Mouse (Mus musculus): ENCODE results near the gene Cst9. TPM values are rescaled to one million over a fixed set of nuclear protein-coding genes. Genes with fewer than 3 reads are reported as not detected.

Gene Cst9
- polyA plus RNA-seq, 2 experiments from 2014 or later: not detected

DNA sequence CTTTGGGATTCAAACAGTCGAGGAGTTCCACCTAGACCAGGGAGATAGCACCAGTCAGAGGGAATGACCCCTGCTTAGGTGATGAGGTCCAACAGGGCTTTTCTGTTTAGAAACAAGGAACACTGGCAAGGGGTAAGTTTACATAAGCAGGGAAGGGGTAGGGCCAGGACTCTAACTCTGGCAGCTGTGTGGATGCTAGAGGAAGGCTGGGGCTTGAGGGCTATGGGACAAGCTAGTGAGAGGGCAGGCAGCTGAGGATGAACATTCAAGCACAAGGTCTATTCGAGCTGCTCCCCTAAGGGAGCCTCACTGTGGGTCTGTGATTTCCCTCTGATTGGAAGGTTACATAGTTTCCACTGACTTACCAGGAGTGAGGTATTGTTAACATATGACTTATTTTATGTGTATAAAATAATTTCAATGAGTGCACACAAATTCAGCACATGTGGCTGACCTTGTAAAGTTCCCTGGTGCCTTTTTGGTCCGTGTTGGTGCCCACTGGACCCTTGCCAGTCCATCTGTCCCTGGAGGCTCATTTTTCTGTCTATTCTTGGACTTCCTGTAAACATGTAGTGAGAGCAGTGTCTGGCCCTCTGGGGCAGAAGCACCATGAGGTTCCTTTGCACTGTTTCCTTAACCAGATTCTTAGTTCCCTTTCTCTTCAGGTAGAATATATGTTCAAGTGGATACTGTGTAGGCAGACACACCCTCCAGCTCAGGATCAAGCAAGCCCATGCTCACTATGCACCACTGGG lies 42.2 kb downstream of the Cst9 start:
- no peak for ATAC-seq

DNA sequence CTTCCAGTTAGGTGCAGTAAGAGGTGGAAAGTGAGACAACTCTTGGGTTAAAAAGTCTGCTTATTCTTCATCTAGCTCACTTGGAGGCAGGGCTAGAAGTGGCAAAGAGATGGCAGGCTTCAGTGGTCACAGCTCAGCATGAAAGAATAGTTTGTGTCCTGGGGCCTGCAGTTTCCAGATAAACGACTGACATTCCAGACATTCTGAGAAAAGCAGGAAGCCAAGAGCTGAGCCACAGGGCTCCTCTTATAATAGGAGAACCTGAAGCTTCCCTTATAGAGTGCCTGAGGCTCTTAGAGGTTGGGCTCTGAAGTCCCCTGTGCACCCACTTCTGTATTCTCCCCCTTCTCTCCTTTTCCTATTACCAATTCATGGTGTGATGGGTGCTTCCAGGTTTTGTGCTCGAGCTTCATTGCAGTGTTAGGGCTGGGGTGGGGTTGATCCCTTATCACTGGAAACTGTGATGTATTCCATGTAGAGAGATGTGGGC lies 43.7 kb downstream of the Cst9 start:
- no peak for ATAC-seq

DNA sequence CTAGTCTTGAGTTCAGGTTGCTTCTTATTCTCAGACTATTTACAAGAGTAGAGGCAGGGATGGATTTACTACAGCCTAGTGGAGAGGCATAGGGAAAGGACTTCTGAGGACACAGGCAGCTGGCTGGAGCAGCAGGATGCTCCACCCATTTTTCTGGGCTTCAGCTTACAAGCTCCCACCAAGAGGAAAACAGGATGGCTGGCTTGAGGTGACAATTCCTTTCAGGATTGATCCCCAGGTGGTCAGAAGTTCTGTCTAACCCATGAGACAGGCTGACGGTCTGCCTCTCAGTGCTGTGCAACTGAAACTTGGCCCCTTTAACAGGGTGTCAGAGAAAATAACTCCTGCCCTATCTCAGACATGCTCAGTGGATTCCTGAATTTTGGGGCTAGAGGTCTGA lies 44.3 kb downstream of the Cst9 start:
- ATAC-seq: no peak

DNA sequence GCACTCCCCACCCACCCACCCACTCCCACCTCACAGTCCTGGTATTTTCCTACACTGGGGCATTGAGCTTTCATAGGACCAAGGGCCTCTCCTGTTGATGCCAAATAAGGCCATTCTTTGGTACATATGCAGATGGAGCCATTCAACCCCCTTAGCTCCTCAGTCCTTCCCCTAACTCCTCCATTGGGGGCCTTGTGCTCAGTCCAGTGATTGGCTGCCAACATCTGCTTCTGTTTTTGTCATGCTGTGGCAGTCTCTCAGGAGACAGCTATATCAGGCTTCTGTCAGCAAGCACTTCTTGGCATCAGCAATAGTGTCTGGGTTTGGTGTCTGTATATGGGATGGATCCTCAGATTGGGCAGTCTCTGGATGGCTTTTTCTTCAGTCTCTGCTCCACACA lies 49.8 kb downstream of the Cst9 start:
- no peak for ATAC-seq

Other genes starting within 250 kb of the Cst9 start
- 10 to 100 TPM; 41.1 to 61.1 TPM for gene Nxt1, start 162.5 kb upstream of the Cst9 start, polyA plus RNA-seq (2017; shearing (Covaris generic))
- gene Gzf1, start 154.1 kb upstream of the Cst9 start, polyA plus RNA-seq (2017; shearing (Covaris generic)): 10 to 100 TPM; 17.0 to 19.0 TPM
- gene Napb, start 102.7 kb upstream of the Cst9 start, polyA plus RNA-seq (2017; shearing (Covaris generic)): 1 to 10 TPM; 1.2 TPM
- not detected for gene Cstl1, start 84.8 kb upstream of the Cst9 start, polyA plus RNA-seq (2017; shearing (Covaris generic))
- not detected for gene Cst11, start 63.6 kb upstream of the Cst9 start, polyA plus RNA-seq (2017; shearing (Covaris generic))
- gene 8030411F24Rik, start 53.1 kb upstream of the Cst9 start, polyA plus RNA-seq (2017; shearing (Covaris generic)): not detected
- gene Cst12, start 45.8 kb upstream of the Cst9 start, polyA plus RNA-seq (2017; shearing (Covaris generic)): not detected
- gene Cst8, start 36.4 kb upstream of the Cst9 start, polyA plus RNA-seq (2017; shearing (Covaris generic)): not detected
- not detected for gene Cst13, start 15.1 kb upstream of the Cst9 start, polyA plus RNA-seq (2017; shearing (Covaris generic))
- not detected for gene 9230104L09Rik, start 29.9 kb downstream of the Cst9 start, polyA plus RNA-seq (2017; shearing (Covaris generic))
- gene Cst3, start 40.5 kb downstream of the Cst9 start, polyA plus RNA-seq (2017; shearing (Covaris generic)): 100 to 1,000 TPM; 159 to 175 TPM
- not detected for gene Gm1330, start 168.1 kb downstream of the Cst9 start, polyA plus RNA-seq (2017; shearing (Covaris generic))
- not detected for gene Gm10750, start 182.1 kb downstream of the Cst9 start, polyA plus RNA-seq (2017; shearing (Covaris generic))